Mouse (Mus musculus) E14TG2a.4 (cell line): ENCODE results near the gene BC028528.

Experiments used
- CTCF ChIP-seq: conservative IDR thresholded peaks from 2 replicates; pipeline ENCODE4 v1.5.1; 2014; ENCODE audit warnings: low read length
- POU5F1 ChIP-seq: IDR thresholded peaks from 2 replicates; pipeline ENCODE4 v1.6.1; 2014; ENCODE audit warnings: low read length, borderline replicate concordance

DNA sequence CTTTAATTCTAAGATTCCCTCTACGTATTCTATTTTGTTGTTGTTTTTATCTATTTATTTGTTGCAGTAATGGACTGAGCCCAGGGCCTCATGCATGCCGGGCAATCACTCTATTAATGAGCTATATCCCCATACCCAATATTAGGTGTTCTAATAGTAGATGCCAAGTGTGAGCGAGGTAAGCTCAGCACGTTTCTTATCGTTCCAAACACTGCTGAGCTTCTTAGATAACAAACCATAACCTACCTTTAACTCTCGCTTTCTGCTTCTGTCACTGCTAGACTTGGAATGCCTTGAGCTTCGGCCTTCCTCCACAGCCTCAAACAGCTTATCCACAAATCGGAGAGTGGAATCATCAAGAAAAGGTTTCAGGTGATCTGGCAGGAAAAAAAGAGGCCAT is 40.5 kb downstream of the BC028528 start:
- TF ChIP-seq CTCF (no peak), POU5F1 (no peak)
